ENCODE assay signal across 36 mouse cellular contexts in the genomic region with DNA sequence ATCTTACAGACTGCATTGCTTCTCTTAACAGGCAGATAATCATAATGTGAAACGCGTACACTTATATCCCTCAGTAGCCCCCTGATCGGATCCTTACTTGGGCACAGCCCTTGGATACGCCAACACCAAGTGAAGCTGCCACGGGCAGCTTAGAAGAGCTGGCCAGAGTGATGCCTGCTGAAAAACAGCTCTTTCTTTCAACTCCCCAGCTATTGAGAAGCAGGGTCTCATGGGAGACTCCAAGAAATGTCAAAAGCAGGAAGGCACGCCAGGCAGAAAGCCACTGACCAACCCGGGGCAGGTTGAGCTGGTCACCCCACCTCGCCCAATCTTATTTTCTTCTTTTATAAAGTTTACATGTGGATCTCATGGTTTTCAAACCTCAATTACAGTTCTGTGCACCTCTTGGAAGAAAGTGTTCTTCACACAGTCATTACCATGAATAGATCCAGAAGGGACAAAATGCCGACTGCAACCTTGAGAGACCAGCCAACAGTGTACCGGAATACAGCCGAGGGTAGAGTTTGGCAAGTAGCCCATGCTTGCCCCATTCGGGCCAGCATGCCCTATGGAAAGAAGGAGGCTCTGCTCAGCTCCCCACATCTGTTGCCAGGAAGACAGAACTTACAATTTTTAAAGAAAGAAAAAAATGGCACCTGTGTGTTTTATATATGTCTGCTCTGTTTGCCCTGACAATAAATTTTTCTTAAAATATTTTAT. TPM values are rescaled to one million over a fixed set of nuclear protein-coding genes. Genes with fewer than 3 reads are reported as not detected.
DNase-seq lines count a peak whose midpoint lies in the region; ATAC-seq lines count a peak whose summit lies in the region.
"Had no signal": no experiment of that assay in that cellular context is flagged by ENCODE, and none has a peak within 500 bp of the region (broad histone marks: within the 10 kb centered on the region; RNA-seq: fewer than 3 reads in every experiment).

No protein-coding gene starts in this region.

- ATAC-seq in hindbrain, embryonic 15.5 days (ENCODE audit: low FRiP score, low read depth): peak; percentile 69
- ATAC-seq in hindbrain, embryonic 11.5 days (ENCODE audit: low FRiP score): no peak
- peak; percentile 38; the same call in 1 of the 2 replicates for ATAC-seq in neural tube, embryonic 15.5 days (ENCODE audit: low FRiP score)
- ATAC-seq: activated CD4-positive, CD25-positive, alpha-beta regulatory T cell, adult 4 months; intestine, embryonic 16.5 days; lung, postnatal 0 days; midbrain, embryonic 13.5 days had no signal

- no peak overlapping the region for H3K9ac ChIP-seq in hindbrain, embryonic 15.5 days
- no peak overlapping the region for H3K9ac ChIP-seq in hindbrain, embryonic 11.5 days (ENCODE audit: low read depth, low read length)
- H3K9ac ChIP-seq in neural tube, embryonic 15.5 days (replicated peaks): no peak overlapping the region
- H3K9ac ChIP-seq: embryonic facial prominence, embryonic 15.5 days; forebrain, embryonic 12.5 days; limb, embryonic 15.5 days; liver, embryonic 13.5 days; midbrain, embryonic 13.5 days had no signal

- H3K27me3 ChIP-seq in hindbrain, embryonic 15.5 days: no peaks in the 10 kb centered on the region
- H3K27me3 ChIP-seq in hindbrain, embryonic 11.5 days (ENCODE audit: control insufficient read depth, insufficient read depth, low read length): no peaks in the 10 kb centered on the region
- H3K27me3 ChIP-seq in neural tube, embryonic 15.5 days (replicated peaks): no peaks in the 10 kb centered on the region
- H3K27me3 ChIP-seq: CH12.LX; embryonic facial prominence, embryonic 15.5 days; forebrain, embryonic 12.5 days; limb, embryonic 15.5 days; midbrain, embryonic 13.5 days had no signal

- no peaks in the 10 kb centered on the region for H3K36me3 ChIP-seq in hindbrain, embryonic 15.5 days
- H3K36me3 ChIP-seq in hindbrain, embryonic 11.5 days (ENCODE audit: control insufficient read depth, insufficient read depth, low read length): no peaks in the 10 kb centered on the region
- H3K36me3 ChIP-seq in neural tube, embryonic 15.5 days: 0 out of 2 replicates have a peak, but pooled peaks cover 2% of the 10 kb centered on the region
- H3K36me3 ChIP-seq: forebrain, embryonic 12.5 days; limb, embryonic 10.5 days; liver, embryonic 13.5 days had no signal

- intact Hi-C loops in heart, postnatal 25 days (cut with DNase I): loop anchor here (1.0 kb wide), 1 partner anchor 23 kb away; no protein-coding TSS in a partner anchor

- H3K27ac ChIP-seq in hindbrain, embryonic 15.5 days (replicated peaks): 0 out of 2 replicates have a peak overlapping the region, but pooled peaks have one; percentile 25
- no peak overlapping the region for H3K27ac ChIP-seq in hindbrain, embryonic 11.5 days (ENCODE audit: low read depth, low read length)
- peak overlapping the region; percentile 23; the same call in 1 of the 2 replicates for H3K27ac ChIP-seq in neural tube, embryonic 15.5 days (replicated peaks)
- H3K27ac ChIP-seq: embryonic facial prominence, embryonic 10.5 days; embryonic facial prominence, embryonic 15.5 days; forebrain, embryonic 12.5 days; heart, adult 2 months; kidney, postnatal 0 days; limb, embryonic 10.5 days; limb, embryonic 15.5 days; liver, embryonic 13.5 days; midbrain, embryonic 13.5 days had no signal

- DNase-seq in adrenal gland, adult 2 months: peak; percentile 19
- DNase-seq in adrenal gland, postnatal 4 days (ENCODE audit: low spot score in 2 of 2): no peak
- DNase-seq in heart, adult 11 months: peak; percentile 82
- DNase-seq in heart, postnatal 25 days (ENCODE audit: low spot score): no peak
- DNase-seq in hindbrain, embryonic 11.5 days (ENCODE audit: low spot score): no peak
- DNase-seq in neural tube, embryonic 10.5 days (ENCODE audit: extremely low spot score, low spot score): no peak
- DNase-seq: adrenal gland, postnatal 36 days; cerebellum, adult 8-10 months; cerebellum, postnatal 25 days; gastrocnemius, postnatal 36 days; heart, adult 2 months; kidney, adult 8-10 months; kidney, postnatal 4 days; layer of hippocampus, adult 9-11 months; liver, embryonic 13.5 days; lung, adult 18-20 months; lung, postnatal 4 days; right cerebral cortex, postnatal 25 days; thymus, postnatal 14 days had no signal

- 78% methylated on average over 12 of the region's 12 CpGs for WGBS in hindbrain, embryonic 15.5 days
- WGBS in hindbrain, embryonic 11.5 days: 88% methylated on average over 12 of the region's 12 CpGs
- 86% methylated on average over 12 of the region's 12 CpGs for WGBS in neural tube, embryonic 15.5 days

- H3K4me3 ChIP-seq in hindbrain, embryonic 15.5 days: no peak overlapping the region
- H3K4me3 ChIP-seq in hindbrain, embryonic 11.5 days (ENCODE audit: low read depth, low read length): no peak overlapping the region
- H3K4me3 ChIP-seq in neural tube, embryonic 15.5 days (replicated peaks): no peak overlapping the region
- H3K4me3 ChIP-seq: embryonic facial prominence, embryonic 10.5 days; embryonic facial prominence, embryonic 15.5 days; forebrain, embryonic 12.5 days; heart, adult 2 months; limb, embryonic 10.5 days; limb, embryonic 15.5 days; liver, embryonic 13.5 days; megakaryocyte, embryonic 14.5 days; midbrain, embryonic 13.5 days had no signal

- no peaks in the 10 kb centered on the region for H3K9me3 ChIP-seq in hindbrain, embryonic 15.5 days
- no peaks in the 10 kb centered on the region for H3K9me3 ChIP-seq in hindbrain, embryonic 11.5 days (ENCODE audit: control insufficient read depth, low read length)
- no peaks in the 10 kb centered on the region for H3K9me3 ChIP-seq in neural tube, embryonic 15.5 days (replicated peaks)
- H3K9me3 ChIP-seq: embryonic facial prominence, embryonic 10.5 days; embryonic facial prominence, embryonic 15.5 days; forebrain, embryonic 12.5 days; limb, embryonic 10.5 days; limb, embryonic 15.5 days; liver, embryonic 13.5 days; megakaryocyte, embryonic 14.5 days; midbrain, embryonic 13.5 days had no signal

- H3K4me2 ChIP-seq in hindbrain, embryonic 15.5 days: no peak overlapping the region
- no peak overlapping the region for H3K4me2 ChIP-seq in hindbrain, embryonic 11.5 days (replicated peaks; ENCODE audit: low read depth, low read length)
- H3K4me2 ChIP-seq in neural tube, embryonic 15.5 days: no peak overlapping the region
- H3K4me2 ChIP-seq: embryonic facial prominence, embryonic 15.5 days; forebrain, embryonic 12.5 days; limb, embryonic 15.5 days; liver, embryonic 13.5 days; midbrain, embryonic 13.5 days had no signal

- no peaks in the 10 kb centered on the region for H3K4me1 ChIP-seq in hindbrain, embryonic 15.5 days (replicated peaks)
- no peaks in the 10 kb centered on the region for H3K4me1 ChIP-seq in hindbrain, embryonic 11.5 days (replicated peaks; ENCODE audit: control insufficient read depth, insufficient read depth, low read length)
- H3K4me1 ChIP-seq in neural tube, embryonic 15.5 days: no peaks in the 10 kb centered on the region
- H3K4me1 ChIP-seq: embryonic facial prominence, embryonic 10.5 days; forebrain, embryonic 12.5 days; limb, embryonic 10.5 days; limb, embryonic 15.5 days; liver, embryonic 13.5 days; megakaryocyte, embryonic 14.5 days; midbrain, embryonic 13.5 days had no signal

RNA-seq across cellular contexts. Expression of a gene that starts 7.6 kb away (rescaled TPM):
- 10 to 100 TPM; 20.2 to 43.2 TPM for total RNA-seq in adrenal gland, adult 2 months (2021)
- 3.1 and 3.9 TPM in 2 replicates for polyA plus RNA-seq in adrenal gland, adult 2 months (2012; rRNA removed)
- 10 to 100 TPM; 11.8 to 14.6 TPM for total RNA-seq in adrenal gland, postnatal 4 days (2021)
- total RNA-seq in heart, postnatal 25 days (2021): 100 to 1,000 TPM in 1 of 2 experiments, 10 to 100 TPM in 1; 94.9 to 102 TPM
- polyA plus RNA-seq in hindbrain, embryonic 15.5 days (2015; fragmentation: Nextera tagmentation; extraction: Ambion mirVana): 23.2 and 25.6 TPM in 2 replicates
- 6.4 and 7.7 TPM in 2 replicates for polyA plus RNA-seq in hindbrain, embryonic 11.5 days (2014; fragmentation: Nextera tagmentation; extraction: Ambion mirVana)
- 21.9 and 24.6 TPM in 2 replicates for polyA plus RNA-seq in neural tube, embryonic 15.5 days (2015; fragmentation: Nextera tagmentation; extraction: Ambion mirVana)
- total RNA-seq: CH12.LX; monocyte, adult 5-6 weeks; neutrophil, adult 5-6 weeks had no signal
- polyA plus RNA-seq: activated CD4-positive, CD25-positive, alpha-beta regulatory T cell, adult 4 months; C2C12 had no signal

Comparison
In these comparisons a context has a peak if more than half of its experiments do, and no peak if none do; other contexts are left out.
1. DNase-seq: peak in adrenal gland, adult 2 months (single experiment) and heart, adult 11 months (single experiment); none in adrenal gland, postnatal 4 days (0 of 2), heart, postnatal 25 days (single experiment), hindbrain, embryonic 11.5 days (single experiment) and neural tube, embryonic 10.5 days (single experiment).